Mouse (Mus musculus): ENCODE measurements around the gene Etnk1. TPM values are rescaled to one million over a fixed set of nuclear protein-coding genes. Genes with fewer than 3 reads are reported as not detected.

Gene Etnk1
- polyA plus RNA-seq, 1 experiment from 2014 or later = 33.5 TPM

Other genes starting within 250 kb of the Etnk1 start
- 5.5 and 6.9 TPM in 2 replicates for gene St8sia1, start 202.8 kb upstream of the Etnk1 start, polyA plus RNA-seq (2015; fragmentation: Nextera tagmentation; extraction: Ambion mirVana)
- gene C2cd5, start 67.1 kb upstream of the Etnk1 start, polyA plus RNA-seq (2015; fragmentation: Nextera tagmentation; extraction: Ambion mirVana) = 44.2 and 44.9 TPM in 2 replicates